Mouse (Mus musculus) naive thymus-derived CD4-positive, alpha-beta T cell, adult 5 months (primary cell): Measurements from ENCODE around the gene Rnf111. TPM values are rescaled to one million over a fixed set of nuclear protein-coding genes. Genes with fewer than 3 reads are reported as not detected.

Experiments used
- polyA plus RNA-seq: library from polyadenylated mRNA; unstranded; fragments of 100-300 nt; shearing (Covaris generic); gene quantifications from one replicate; pipeline ENCODE4 v1.2.1, GENCODE M21; 2017

Gene Rnf111
- polyA plus RNA-seq = 53.4 TPM

DNA sequence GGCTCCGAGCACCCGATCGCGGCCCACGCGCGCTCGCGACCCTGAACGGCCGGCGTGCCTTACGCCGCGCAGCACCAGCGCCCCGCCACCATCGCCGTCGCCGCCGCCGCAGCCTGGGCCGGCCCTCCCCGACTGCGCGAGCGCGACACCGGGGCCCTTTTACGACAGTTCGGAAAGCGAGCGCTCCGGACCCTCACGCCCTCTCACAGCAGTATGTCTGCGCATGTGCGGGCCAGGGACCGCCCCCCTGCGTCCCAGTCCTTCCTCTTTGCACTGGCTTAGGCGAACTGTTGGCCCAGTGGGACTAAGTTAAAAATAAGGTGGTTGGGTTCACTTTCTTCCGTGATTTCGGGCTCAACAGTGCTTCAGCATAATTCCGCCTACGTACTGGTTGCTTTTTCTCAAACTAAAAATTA, at the start of gene Rnf111:
Rnf111 (minus strand) TSS at position 100 of the 416 bp plus-strand sequence.

GRCm38 (mm10) chr9:70542305-70543041, 38.9 kb upstream of the Rnf111 start, which contains the start of gene Sltm:
Gene Sltm, plus strand, starts transcription at chr9:70542754.

GRCm38 (mm10) chr9:70421257-70422056, 82.1 kb downstream of the Rnf111 start, which contains the start of gene Ccnb2:
Gene Ccnb2, minus strand, starts transcription at chr9:70421547.

Other genes starting within 250 kb of the Rnf111 start
- 0.30 TPM for gene Ccnb2, start 82.2 kb downstream of the Rnf111 start, polyA plus RNA-seq
- gene Sltm, start 39.0 kb upstream of the Rnf111 start, polyA plus RNA-seq = 146 TPM
- 2.6 TPM for gene Gm10642, start 152.5 kb upstream of the Rnf111 start, polyA plus RNA-seq
- 90.7 TPM for gene Mindy2, start 153.4 kb upstream of the Rnf111 start, polyA plus RNA-seq
- 62.4 TPM for gene Adam10, start 175.3 kb upstream of the Rnf111 start, polyA plus RNA-seq